Mouse (Mus musculus) MEL (cell line): ENCODE measurements at regions not wholly inside any gene's neighbourhood (a gene's known extent, or its start where the extent isn't known, plus 50 kb on each side); places are given as distances from the start of the nearest gene placed in this dataset.

Experiments used
- KAT2A ChIP-seq: conservative IDR thresholded peaks from 2 replicates; pipeline ENCODE4 v1.6.1; 2012; ENCODE audit warnings: low read depth, low read length, improper control_type of control experiment, inconsistent platforms
- MAZ ChIP-seq: IDR thresholded peaks from 2 replicates; pipeline ENCODE4 v1.6.1; 2012; ENCODE audit warnings: low read depth, mild to moderate bottlenecking, inconsistent platforms, low read length, improper control_type of control experiment
- MYB ChIP-seq: IDR thresholded peaks from 2 replicates; pipeline ENCODE4 v1.6.1; 2011; ENCODE audit warnings: mild to moderate bottlenecking, low read depth, low read length, improper control_type of control experiment
- ZNF384 ChIP-seq: IDR thresholded peaks from 2 replicates; pipeline ENCODE4 v1.6.1; 2012; ENCODE audit warnings: low read depth, mild to moderate bottlenecking, inconsistent platforms, low read length, improper control_type of control experiment

DNA sequence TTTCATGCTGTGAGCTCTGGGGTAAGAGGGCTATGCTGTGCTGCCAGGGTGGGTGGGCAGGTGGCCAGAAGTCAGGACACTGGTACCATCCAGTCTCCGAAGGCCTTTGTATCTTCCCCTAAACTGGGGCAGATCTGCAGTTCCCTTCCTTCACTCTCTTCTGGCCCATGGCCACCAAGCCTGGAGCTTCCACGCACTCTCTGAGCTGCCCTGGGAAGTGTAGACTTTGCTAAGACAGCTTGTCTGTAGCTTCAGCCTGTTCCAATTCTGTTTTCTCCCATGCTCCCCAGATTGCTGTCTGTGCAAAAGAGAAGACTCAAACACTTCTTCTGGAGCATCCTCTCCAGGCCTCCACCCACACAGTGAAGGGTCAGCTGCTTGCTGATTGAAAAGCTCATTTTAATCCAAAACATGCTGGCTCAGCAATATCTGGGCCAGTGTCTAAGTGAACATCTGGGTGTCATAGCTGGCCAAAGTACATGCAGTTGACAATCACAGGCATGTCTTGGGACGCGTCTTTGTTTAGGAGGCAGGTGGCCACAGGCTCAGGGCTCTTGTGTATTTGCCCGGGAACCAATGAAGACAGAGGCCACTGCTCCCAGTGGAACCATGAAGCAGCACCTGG is 72.0 kb downstream of the Gm11983 start:
- TF ChIP-seq ZNF384: no peak
- no peak for TF ChIP-seq MYB
- TF ChIP-seq MAZ: no peak
- no peak for TF ChIP-seq KAT2A
